Mouse (Mus musculus) megakaryocyte-erythroid progenitor cell, adult 5-6 weeks (primary cell): ENCODE measurements around the gene Ier3. TPM values are rescaled to one million over a fixed set of nuclear protein-coding genes. Genes with fewer than 3 reads are reported as not detected.
A peak's percentile ranks its signal among the peaks of the same experiment; 100 is the strongest.

Experiments used
- ATAC-seq: replicated peaks from 2 replicates; pipeline ENCODE4 v1.8.0; 2016; ENCODE audit warnings: mild to moderate bottlenecking, inconsistent platforms; ENCODE audit not compliant: severe bottlenecking, poor library complexity, low FRiP score, low TSS enrichment
- total RNA-seq, 2 experiments: library from RNA; stranded (forward) in 1 of 2; stranded (reverse) in 1 of 2; fragments of 200-1000, 215-1000 nt in 1 of 2; fragments of >200 nt in 1 of 2; fragmentation: Nextera tagmentation in 1 of 2; gene quantifications; 2 replicates each; pipeline ENCODE4 v1.2.3; 2014 to 2017

Ier3 gene
- total RNA-seq, 2 experiments from 2014 or later, result 16.1 to 18.1 TPM

DNA sequence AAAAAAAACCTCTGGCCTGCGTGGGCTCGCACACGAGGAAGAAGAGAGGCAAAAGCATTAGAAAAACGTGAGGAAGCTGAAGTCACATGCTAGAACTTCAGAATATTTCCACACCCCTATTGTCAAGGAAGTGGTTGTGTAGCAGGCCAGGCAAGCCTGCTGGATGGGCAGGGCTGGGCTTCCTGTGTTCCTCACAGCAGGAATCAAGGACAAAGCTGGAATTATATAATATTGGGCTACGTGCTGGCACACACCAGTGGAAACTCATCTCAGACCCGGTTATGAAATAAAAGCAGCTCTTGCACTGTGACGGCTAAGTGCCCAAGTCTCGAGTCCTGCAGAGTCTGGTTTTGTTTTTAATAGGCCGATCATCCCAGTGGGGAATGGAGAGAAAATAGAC is 13.4 kb upstream of the Ier3 start:
- ATAC-seq, result no peak

GRCm38 (mm10) chr17:35809395-35809794 is 12.1 kb upstream of the Ier3 start:
- no peak for ATAC-seq

GRCm38 (mm10) chr17:35810900-35811648 is 10.4 kb upstream of the Ier3 start:
- peak; percentile 55 for ATAC-seq

DNA sequence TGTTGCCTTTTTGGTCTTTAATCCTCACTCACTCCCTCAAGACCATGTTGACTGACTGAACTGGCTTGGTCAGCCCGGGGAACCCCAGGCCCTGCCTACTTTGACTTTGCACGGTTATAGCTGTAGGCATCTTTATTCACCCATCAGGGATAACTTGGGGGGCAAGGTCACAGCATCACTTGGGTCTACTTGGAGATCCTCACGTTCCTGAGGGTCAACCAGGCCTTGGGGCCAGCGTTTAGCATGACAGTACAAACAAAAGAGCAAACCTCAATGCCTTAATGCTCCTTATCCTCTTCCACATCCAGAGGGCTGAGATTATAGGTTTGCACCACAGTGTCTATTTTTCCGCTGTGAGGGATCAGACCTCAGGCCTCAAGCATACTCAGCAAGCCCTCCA is 9.2 kb upstream of the Ier3 start:
- no peak for ATAC-seq

DNA sequence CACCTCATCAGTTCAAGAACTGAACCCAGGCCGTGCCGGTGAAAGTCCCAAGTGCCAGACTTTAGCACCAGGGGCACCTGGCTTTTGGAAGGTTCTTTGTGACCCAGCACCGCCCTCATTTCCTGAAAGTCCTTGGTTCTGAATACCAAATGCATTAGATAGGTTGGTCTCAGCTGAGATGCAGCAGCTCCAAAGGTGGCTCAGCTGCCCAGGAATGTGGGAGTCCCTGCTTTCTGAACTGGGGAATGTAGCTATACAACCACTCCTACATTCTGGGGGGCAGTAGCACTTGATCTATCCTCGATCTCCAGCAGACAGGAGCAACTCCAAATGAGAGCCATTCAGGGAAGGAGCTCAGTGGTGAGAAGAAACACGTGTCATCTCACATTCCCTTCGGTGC is 8.7 kb upstream of the Ier3 start:
- no peak for ATAC-seq

- 0 out of 2 replicates have a peak, but pooled peaks have one; percentile 7 for ATAC-seq
Observed at GRCm38 (mm10) chr17:35813245-35813647, 8.2 kb upstream of the Ier3 start.

DNA sequence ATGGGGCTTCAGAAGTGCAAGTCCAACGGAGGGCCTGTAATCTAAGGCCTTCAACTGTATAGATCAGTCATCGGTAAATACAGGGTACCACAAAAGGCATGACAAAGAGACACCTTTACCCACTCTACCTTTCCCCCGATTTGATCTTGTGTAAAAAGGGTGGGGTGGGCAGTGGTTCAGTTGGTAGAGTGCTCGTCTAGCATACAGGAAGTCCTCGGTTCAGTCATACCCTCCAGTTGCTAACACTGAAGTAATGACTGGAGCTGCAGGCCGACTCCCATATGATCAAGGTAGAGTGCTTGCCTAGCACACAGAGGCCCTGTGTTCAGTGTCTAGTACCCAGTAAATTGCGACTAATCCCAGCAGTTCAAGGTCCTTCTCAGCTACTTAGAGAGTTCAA is 7.8 kb upstream of the Ier3 start:
- ATAC-seq, result 0 out of 2 replicates have a peak, but pooled peaks have one; percentile 24

- ATAC-seq, result no peak
Observed at GRCm38 (mm10) chr17:35814678-35815077, 6.8 kb upstream of the Ier3 start.

- ATAC-seq, result no peak
Observed at GRCm38 (mm10) chr17:35815836-35816235, 5.6 kb upstream of the Ier3 start.

GRCm38 (mm10) chr17:35816686-35817085 is 4.8 kb upstream of the Ier3 start:
- ATAC-seq, result no peak

DNA sequence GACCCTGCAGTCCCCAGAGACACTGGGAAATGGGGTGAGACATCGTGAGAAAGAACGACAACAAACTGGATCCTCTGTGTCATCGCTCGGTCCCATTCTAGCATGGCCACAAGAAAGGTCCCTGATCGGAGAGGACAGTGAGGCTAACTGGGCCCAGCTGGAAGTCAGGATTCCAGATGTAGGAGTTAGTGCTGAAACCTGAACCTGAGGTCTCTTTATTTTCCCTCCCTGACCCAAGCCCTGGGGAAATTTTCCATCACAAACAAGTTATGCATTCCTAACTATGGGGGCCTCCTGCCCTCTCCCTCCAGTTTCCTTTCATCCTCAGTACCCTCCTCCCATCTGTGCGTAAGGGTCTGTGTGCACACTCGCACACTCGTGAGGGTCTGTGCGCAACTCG is 4.3 kb upstream of the Ier3 start:
- ATAC-seq, result no peak

DNA sequence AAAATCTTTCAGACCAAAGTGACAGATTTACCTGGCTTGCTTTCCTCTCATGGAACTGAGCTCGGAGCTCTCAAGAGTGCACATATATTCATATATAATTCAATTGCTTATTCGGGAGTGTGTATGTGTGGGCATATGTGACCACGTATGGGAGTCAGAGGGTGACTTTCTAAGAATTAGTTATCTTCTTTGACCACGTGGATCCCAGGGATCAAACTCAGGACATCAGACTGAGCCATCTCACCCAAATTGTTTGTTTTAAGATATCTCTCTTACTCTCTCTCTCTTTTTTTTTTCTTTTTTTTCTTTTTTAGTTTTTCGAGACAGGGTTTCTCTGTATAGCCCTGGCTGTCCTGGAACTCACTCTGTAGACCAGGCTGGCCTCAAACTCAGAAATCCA is 1.4 kb upstream of the Ier3 start:
- ATAC-seq, result no peak

- ATAC-seq, result no peak; the same call in 1 of the 2 replicates
Observed at GRCm38 (mm10) chr17:35822564-35822963, 1.1 kb downstream of the Ier3 start.

GRCm38 (mm10) chr17:35822964-35823937 is 1.8 kb downstream of the Ier3 start, which contains the start of gene Flot1:
Gene Flot1 (plus strand): TSS chr17:35823230.
- ATAC-seq, result peak; percentile 74

DNA sequence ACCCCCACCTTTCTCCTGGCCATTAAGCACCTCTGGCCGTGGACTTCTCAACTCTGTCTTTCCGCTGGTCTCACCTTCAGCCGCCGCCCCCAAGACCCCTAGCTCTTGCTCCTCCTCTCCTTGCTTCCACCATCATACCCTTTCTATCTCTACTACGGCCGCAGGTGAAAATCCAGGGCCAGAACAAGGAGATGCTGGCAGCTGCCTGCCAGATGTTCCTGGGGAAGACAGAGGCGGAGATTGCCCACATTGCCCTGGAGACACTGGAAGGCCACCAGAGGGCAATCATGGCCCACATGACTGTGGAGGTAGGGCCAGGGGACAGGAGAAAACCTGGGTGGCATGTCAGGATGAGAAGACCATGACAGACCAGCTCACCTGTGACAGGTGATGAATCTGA is 2.9 kb downstream of the Ier3 start:
- no peak for ATAC-seq

DNA sequence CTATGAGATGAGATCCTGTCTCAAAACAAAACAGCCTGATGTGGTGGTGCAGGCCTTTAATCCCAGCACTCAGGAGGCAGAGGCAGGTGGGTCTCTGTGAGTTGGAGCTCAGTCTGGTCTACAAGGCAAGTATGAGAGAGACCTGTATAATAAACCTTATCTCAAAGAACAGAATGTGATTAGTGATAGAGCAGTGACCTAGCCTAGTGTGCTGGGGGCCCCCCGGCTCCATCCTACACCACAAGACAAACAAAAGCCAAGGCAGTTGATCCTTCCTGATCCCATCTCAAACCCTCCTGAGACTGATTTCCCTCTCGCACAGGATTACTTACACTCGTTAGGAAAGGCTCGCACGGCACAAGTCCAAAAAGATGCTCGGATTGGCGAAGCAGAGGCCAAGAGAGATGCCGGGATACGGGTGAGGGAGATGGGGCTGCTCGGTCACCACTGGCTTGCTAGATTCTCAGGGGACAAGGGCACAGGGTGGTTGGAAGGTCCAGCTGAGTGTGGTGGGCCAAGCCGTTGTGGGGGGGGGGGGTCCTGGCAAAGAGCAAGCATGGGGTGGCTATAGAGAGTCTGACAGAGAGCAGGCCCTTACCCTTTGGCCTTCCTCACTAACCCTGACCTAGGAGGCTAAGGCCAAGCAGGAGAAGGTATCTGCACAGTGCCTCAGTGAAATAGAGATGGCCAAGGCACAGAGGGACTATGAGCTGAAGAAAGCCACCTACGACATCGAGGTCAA is 3.8 kb downstream of the Ier3 start:
- ATAC-seq, result no peak

- ATAC-seq, result peak; percentile 90
Observed at GRCm38 (mm10) chr17:35829737-35830136, 8.3 kb downstream of the Ier3 start.

DNA sequence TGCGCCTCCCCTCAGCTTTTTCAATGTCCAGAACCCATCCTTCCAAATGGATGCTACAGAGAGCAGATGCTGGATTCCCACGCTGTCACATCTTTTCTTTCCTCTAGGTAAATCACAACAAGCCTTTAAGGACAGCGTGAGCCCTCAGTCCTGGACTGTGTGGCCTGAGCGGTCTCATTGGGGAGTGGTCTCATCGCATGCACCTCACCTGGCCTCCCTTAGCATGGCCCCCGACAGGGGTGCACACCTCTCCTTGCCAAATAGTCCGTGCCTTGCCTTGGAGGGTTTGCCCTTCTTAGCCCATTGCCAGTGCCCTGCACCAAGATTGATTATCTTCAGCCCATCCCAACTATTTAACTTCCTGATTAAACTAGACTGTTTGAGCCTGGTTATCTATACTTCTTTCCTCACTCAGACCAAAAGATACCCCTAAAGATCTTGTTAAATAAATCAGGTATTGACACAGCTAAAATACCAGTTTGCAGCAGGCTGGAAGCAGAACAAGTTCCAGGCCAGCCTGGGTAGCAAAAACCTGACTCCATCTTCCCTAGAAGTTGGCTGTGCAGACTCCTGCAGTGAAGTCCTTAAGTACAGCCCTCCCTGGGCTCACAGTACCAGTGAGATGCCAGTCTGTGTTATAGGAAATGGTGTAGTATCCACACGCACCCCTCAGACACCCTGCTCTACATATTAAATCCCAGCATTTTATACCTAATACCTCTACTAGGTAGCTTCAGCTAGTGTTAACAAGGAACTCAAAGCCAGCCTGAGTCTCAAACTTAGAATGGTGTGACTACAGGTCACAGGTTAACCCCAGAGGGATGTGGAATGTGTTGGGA is 11.1 kb downstream of the Ier3 start:
- no peak for ATAC-seq

DNA sequence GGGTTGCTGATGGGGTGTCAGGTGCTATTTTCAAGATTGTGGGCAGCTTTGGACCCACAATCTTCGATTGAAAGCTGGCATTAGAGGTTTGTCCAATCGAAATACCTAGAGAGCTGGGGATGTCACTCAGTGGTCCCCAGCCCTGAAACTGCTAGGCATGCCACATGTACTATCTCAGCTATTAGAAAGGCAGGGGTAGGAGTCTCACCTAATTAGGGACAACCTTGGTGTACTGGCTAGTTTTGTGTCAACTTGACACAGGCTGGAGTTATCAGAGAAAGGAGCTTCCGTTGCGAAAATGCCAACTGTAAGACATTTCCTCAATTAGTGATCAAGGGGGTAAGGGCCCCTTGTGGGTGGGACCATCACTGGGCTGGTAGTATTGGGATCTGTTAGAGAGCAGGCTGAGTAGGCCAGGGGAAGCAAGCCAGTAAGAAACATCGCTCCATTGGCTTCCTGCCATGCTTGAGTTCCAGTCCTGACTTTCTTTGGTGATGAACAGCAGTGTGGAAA is 11.8 kb downstream of the Ier3 start:
- ATAC-seq, result no peak
